ENCODE assay signal across 16 mouse cellular contexts in genomic region chr19:24698651-24699050, GRCm38 (mm10). TPM values are rescaled to one million over a fixed set of nuclear protein-coding genes. Genes with fewer than 3 reads are reported as not detected.
DNase-seq lines count a peak whose midpoint lies in the region; TF ChIP-seq lines count a peak whose summit lies in the region.
"Had no signal": no experiment of that assay in that cellular context is flagged by ENCODE, and none has a peak within 500 bp of the region (broad histone marks: within the 10 kb centered on the region; RNA-seq: fewer than 3 reads in every experiment).

No protein-coding gene starts in this region.

- H3K79me2 ChIP-seq in heart, adult 2 months (replicated peaks; ENCODE audit: control insufficient read depth, insufficient read depth, low read length), result no peaks in the 10 kb centered on the region

- peaks cover 7% of the 10 kb centered on the region for H3K4me1 ChIP-seq in heart, adult 2 months (ENCODE audit: control insufficient read depth, insufficient read depth, low read length)
- H3K4me1 ChIP-seq: hindbrain, embryonic 13.5 days had no signal

- peak; percentile 46 to 83 for DNase-seq in adrenal gland, adult (ENCODE audit: inconsistent age in 2 of 2, low spot score in 1 of 2)
- DNase-seq in adrenal gland, postnatal 4 days (ENCODE audit: low spot score in 2 of 2), result no peak
- DNase-seq in heart, adult 2 months, result no peak
- DNase-seq in heart, adult 9 months (ENCODE audit: low spot score in 2 of 2), result no peak
- DNase-seq in layer of hippocampus, adult 2 months (ENCODE audit: low spot score in 2 of 2), result no peak
- no peak for DNase-seq in layer of hippocampus, adult 18-20 months (ENCODE audit: low spot score in 2 of 2)
- DNase-seq in neural tube, embryonic 10.5 days (ENCODE audit: extremely low spot score, low spot score), result peak; percentile 19
- DNase-seq in left cerebral cortex, postnatal 25 days (ENCODE audit: low spot score in 2 of 2), result no peak
- DNase-seq: cerebellum, postnatal 14 days; heart, adult 18-20 months; heart, postnatal 10 days; left cerebral cortex, postnatal 4 days; midbrain, embryonic 14.5 days had no signal

- WGBS in heart, adult 2 months, result 28% methylated on average over 5 of the region's 5 CpGs

- peak overlapping the region; percentile 1 for H3K27ac ChIP-seq in heart, adult 2 months
- H3K27ac ChIP-seq in layer of hippocampus, adult 2 months, result peak overlapping the region; percentile 72
- H3K27ac ChIP-seq: hindbrain, embryonic 13.5 days; lung, embryonic 15.5 days had no signal

- H3K4me3 ChIP-seq in heart, adult 2 months, result no peak overlapping the region
- H3K4me3 ChIP-seq in layer of hippocampus, adult 2 months, result no peak overlapping the region; the same call in 1 of the 2 replicates
- H3K4me3 ChIP-seq: hindbrain, embryonic 13.5 days; lung, embryonic 15.5 days had no signal

- intact Hi-C loops in heart, adult 2 months (cut with DNase I), result no loop called here
- intact Hi-C loops in left cerebral cortex, postnatal 25 days (cut with DNase I), result no loop called here

- no peak for TF ChIP-seq CTCF in heart, adult 2 months (IDR thresholded peaks at IDR 0.05)
- no peak for TF ChIP-seq CTCF in layer of hippocampus, adult 2 months (conservative IDR thresholded peaks at IDR 0.05)

- H3K9ac ChIP-seq in heart, adult 2 months (ENCODE audit: low read depth, low read length), result no peak overlapping the region
- H3K9ac ChIP-seq: hindbrain, embryonic 13.5 days; lung, embryonic 15.5 days had no signal

- TF ChIP-seq POLR2A in heart, adult 2 months (IDR thresholded peaks at IDR 0.05; ENCODE audit: insufficient read depth, low read depth, low read length), result no peak

- TF ChIP-seq EP300 in heart, adult 2 months (IDR thresholded peaks at IDR 0.05; ENCODE audit: insufficient read depth, low read depth, low read length), result no peak

- no peaks in the 10 kb centered on the region for H3K36me3 ChIP-seq in heart, adult 2 months (ENCODE audit: control insufficient read depth, insufficient read depth, low read length)
- H3K36me3 ChIP-seq: hindbrain, embryonic 13.5 days; lung, embryonic 15.5 days had no signal

- H3K27me3 ChIP-seq in heart, adult 2 months (ENCODE audit: control insufficient read depth, insufficient read depth, low read length), result no peaks in the 10 kb centered on the region
- H3K27me3 ChIP-seq: hindbrain, embryonic 13.5 days; lung, embryonic 15.5 days had no signal

RNA-seq across cellular contexts. Expression of gene Tmem252, which starts 24.8 kb away (rescaled TPM):
- under 1 TPM; 0.25 to 0.50 TPM for total RNA-seq in adrenal gland, postnatal 4 days (2021)
- total RNA-seq in heart, adult 2 months (2021), result under 1 TPM; 0.08 to 0.11 TPM
- 0.10 and 0.15 TPM in 2 replicates for polyA plus RNA-seq in heart, adult 2 months (2012; rRNA removed)
- total RNA-seq in layer of hippocampus, adult 2 months (2021), result under 1 TPM; 0.20 to 0.33 TPM
- total RNA-seq in layer of hippocampus, adult 18-20 months (2021), result under 1 TPM; 0.10 to 0.36 TPM
- under 1 TPM; 0.30 to 0.43 TPM for total RNA-seq in left cerebral cortex, postnatal 25 days (2021)
- total RNA-seq: megakaryocyte, adult 5-6 weeks had no signal

Comparison
In these comparisons a context has a peak if more than half of its experiments do, and no peak if none do; other contexts are left out.
1. DNase-seq: peak in adrenal gland, adult (2 of 2) and neural tube, embryonic 10.5 days (single experiment); none in adrenal gland, postnatal 4 days (0 of 2), heart, adult 2 months (0 of 2), heart, adult 9 months (0 of 2), layer of hippocampus, adult 2 months (0 of 2), layer of hippocampus, adult 18-20 months (0 of 2) and left cerebral cortex, postnatal 25 days (0 of 2).